In the genomic region with DNA sequence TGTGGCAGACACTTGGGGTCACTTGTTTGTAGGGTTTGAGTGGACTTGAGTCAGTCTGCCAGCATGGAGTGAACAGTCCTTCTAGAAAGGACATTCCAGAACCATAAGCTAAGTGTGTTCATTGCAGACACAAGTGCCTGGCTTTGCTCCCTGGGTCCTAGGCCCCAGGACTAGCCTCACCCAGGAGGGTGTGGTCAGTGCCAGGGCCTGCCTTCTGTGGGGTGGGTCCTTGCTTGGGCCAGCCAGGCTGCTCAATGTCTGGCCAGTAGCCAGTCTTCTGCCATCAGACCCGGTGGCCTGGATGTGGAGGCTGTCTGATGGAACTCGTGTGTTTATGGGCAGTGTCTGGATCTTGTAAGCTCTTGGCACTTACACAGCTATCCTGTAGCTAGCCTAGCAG, we compare ENCODE assay signal across 10 mouse cellular contexts. TPM values are rescaled to one million over a fixed set of nuclear protein-coding genes. Genes with fewer than 3 reads are reported as not detected.
A peak's percentile ranks its signal among the peaks of the same experiment; 100 is the strongest.
DNase-seq lines count a peak whose midpoint lies in the region; ATAC-seq and TF ChIP-seq lines count a peak whose summit lies in the region.
"Had no signal": no experiment of that assay in that cellular context is flagged by ENCODE, and none has a peak within 500 bp of the region (broad histone marks: within the 10 kb centered on the region; RNA-seq: fewer than 3 reads in every experiment).

No protein-coding gene starts in this region.

- H3K4me2 ChIP-seq in hindbrain, embryonic 13.5 days = no peak overlapping the region
- no peak overlapping the region for H3K4me2 ChIP-seq in hindbrain, embryonic 11.5 days (replicated peaks; ENCODE audit: low read depth, low read length)
- no peak overlapping the region for H3K4me2 ChIP-seq in heart, embryonic 16.5 days (ENCODE audit: low read depth, low read length)
- no peak overlapping the region for H3K4me2 ChIP-seq in lung, embryonic 14.5 days
- no peak overlapping the region for H3K4me2 ChIP-seq in midbrain, embryonic 16.5 days (ENCODE audit: low read length)
- H3K4me2 ChIP-seq: midbrain, embryonic 12.5 days had no signal

- peak; percentile 21; the same call in 1 of the 2 replicates for ATAC-seq in hindbrain, embryonic 13.5 days (ENCODE audit: low FRiP score)
- no peak for ATAC-seq in hindbrain, embryonic 11.5 days (ENCODE audit: low FRiP score)
- peak; percentile 94 for ATAC-seq in heart, embryonic 16.5 days (replicated peaks; ENCODE audit: extremely low read depth, insufficient read depth, low FRiP score)
- peak; percentile 72 for ATAC-seq in lung, embryonic 14.5 days (ENCODE audit: insufficient read depth)
- ATAC-seq in midbrain, embryonic 16.5 days = no peak

- 71% methylated on average over 2 of the region's 2 CpGs for WGBS in hindbrain, embryonic 13.5 days
- WGBS in hindbrain, embryonic 11.5 days = 96% methylated on average over 2 of the region's 2 CpGs
- 23% methylated on average over 2 of the region's 2 CpGs for WGBS in heart, embryonic 16.5 days
- WGBS in lung, embryonic 14.5 days = 34% methylated on average over 2 of the region's 2 CpGs
- WGBS in midbrain, embryonic 16.5 days = 77% methylated on average over 2 of the region's 2 CpGs

- DNase-seq in hindbrain, embryonic 11.5 days (ENCODE audit: low spot score) = no peak
- peak; percentile 90 for DNase-seq in adipocyte (ENCODE audit: low spot score)
- peak; percentile 64 for DNase-seq in lung, embryonic 14.5 days
- DNase-seq in c-Kit-positive CD71-positive TER-119-positive erythroid progenitor cells, embryonic 14.5 days (ENCODE audit: low spot score) = no peak
- DNase-seq in right cerebral cortex, adult 2 months (ENCODE audit: low spot score in 2 of 2) = no peak
- DNase-seq: cerebellum, adult 11-12 months had no signal

- no peak overlapping the region for H3K4me3 ChIP-seq in hindbrain, embryonic 13.5 days
- H3K4me3 ChIP-seq in hindbrain, embryonic 11.5 days (ENCODE audit: low read depth, low read length) = no peak overlapping the region
- no peak overlapping the region for H3K4me3 ChIP-seq in heart, embryonic 16.5 days (ENCODE audit: low read length)
- H3K4me3 ChIP-seq in lung, embryonic 14.5 days (ENCODE audit: low read depth, low read length) = no peak overlapping the region
- no peak overlapping the region for H3K4me3 ChIP-seq in midbrain, embryonic 16.5 days (ENCODE audit: low read depth, low read length)
- H3K4me3 ChIP-seq: midbrain, embryonic 12.5 days had no signal

- H3K36me3 ChIP-seq in hindbrain, embryonic 13.5 days = peaks cover 100% of the 10 kb centered on the region
- peaks cover 47% of the 10 kb centered on the region for H3K36me3 ChIP-seq in hindbrain, embryonic 11.5 days (ENCODE audit: control insufficient read depth, insufficient read depth, low read length)
- H3K36me3 ChIP-seq in heart, embryonic 16.5 days (ENCODE audit: control insufficient read depth, insufficient read depth) = peaks cover 75% of the 10 kb centered on the region
- H3K36me3 ChIP-seq in lung, embryonic 14.5 days (ENCODE audit: insufficient read depth) = peaks cover 100% of the 10 kb centered on the region
- H3K36me3 ChIP-seq in midbrain, embryonic 16.5 days (ENCODE audit: control insufficient read depth, insufficient read depth, low read length) = peaks cover 77% of the 10 kb centered on the region

- no peaks in the 10 kb centered on the region for H3K9me3 ChIP-seq in hindbrain, embryonic 13.5 days
- H3K9me3 ChIP-seq in hindbrain, embryonic 11.5 days (ENCODE audit: control insufficient read depth, low read length) = no peaks in the 10 kb centered on the region
- H3K9me3 ChIP-seq in heart, embryonic 16.5 days (replicated peaks; ENCODE audit: control insufficient read depth, low read length) = no peaks in the 10 kb centered on the region
- H3K9me3 ChIP-seq in lung, embryonic 14.5 days (ENCODE audit: low read depth, low read length) = no peaks in the 10 kb centered on the region
- H3K9me3 ChIP-seq in midbrain, embryonic 16.5 days (replicated peaks; ENCODE audit: control insufficient read depth, low read length, poor library complexity, severe bottlenecking) = no peaks in the 10 kb centered on the region
- H3K9me3 ChIP-seq: midbrain, embryonic 12.5 days had no signal

- H3K9ac ChIP-seq in hindbrain, embryonic 13.5 days = no peak overlapping the region
- no peak overlapping the region for H3K9ac ChIP-seq in hindbrain, embryonic 11.5 days (ENCODE audit: low read depth, low read length)
- H3K9ac ChIP-seq in heart, embryonic 16.5 days (ENCODE audit: low read length) = no peak overlapping the region
- no peak overlapping the region for H3K9ac ChIP-seq in lung, embryonic 14.5 days
- H3K9ac ChIP-seq in midbrain, embryonic 16.5 days (ENCODE audit: low read depth, low read length) = no peak overlapping the region
- H3K9ac ChIP-seq: midbrain, embryonic 12.5 days had no signal

- no peak overlapping the region for H3K27ac ChIP-seq in hindbrain, embryonic 13.5 days
- H3K27ac ChIP-seq in hindbrain, embryonic 11.5 days (ENCODE audit: low read depth, low read length) = no peak overlapping the region
- peak overlapping the region; percentile 98 for H3K27ac ChIP-seq in heart, embryonic 16.5 days (ENCODE audit: low read length)
- H3K27ac ChIP-seq in lung, embryonic 14.5 days (ENCODE audit: low read depth) = peak overlapping the region; percentile 24; the same call in 1 of the 2 replicates
- no peak overlapping the region for H3K27ac ChIP-seq in midbrain, embryonic 16.5 days (ENCODE audit: low read length)
- H3K27ac ChIP-seq: midbrain, embryonic 12.5 days had no signal

- no peaks in the 10 kb centered on the region for H3K4me1 ChIP-seq in hindbrain, embryonic 13.5 days (replicated peaks)
- H3K4me1 ChIP-seq in hindbrain, embryonic 11.5 days (replicated peaks; ENCODE audit: control insufficient read depth, insufficient read depth, low read length) = no peaks in the 10 kb centered on the region
- H3K4me1 ChIP-seq in heart, embryonic 16.5 days (ENCODE audit: control insufficient read depth, insufficient read depth, low read length) = peaks cover 51% of the 10 kb centered on the region
- no peaks in the 10 kb centered on the region for H3K4me1 ChIP-seq in lung, embryonic 14.5 days (ENCODE audit: insufficient read depth)
- H3K4me1 ChIP-seq in midbrain, embryonic 16.5 days (ENCODE audit: control insufficient read depth, insufficient read depth, low read length) = no peaks in the 10 kb centered on the region
- H3K4me1 ChIP-seq: midbrain, embryonic 12.5 days had no signal

- no peaks in the 10 kb centered on the region for H3K27me3 ChIP-seq in hindbrain, embryonic 13.5 days
- no peaks in the 10 kb centered on the region for H3K27me3 ChIP-seq in hindbrain, embryonic 11.5 days (ENCODE audit: control insufficient read depth, insufficient read depth, low read length)
- no peaks in the 10 kb centered on the region for H3K27me3 ChIP-seq in heart, embryonic 16.5 days (ENCODE audit: control insufficient read depth, insufficient read depth, low read length)
- H3K27me3 ChIP-seq in lung, embryonic 14.5 days (ENCODE audit: insufficient read depth, low read length) = no peaks in the 10 kb centered on the region
- H3K27me3 ChIP-seq in midbrain, embryonic 16.5 days (ENCODE audit: control insufficient read depth, insufficient read depth, low read depth, low read length) = no peaks in the 10 kb centered on the region
- H3K27me3 ChIP-seq: midbrain, embryonic 12.5 days had no signal

- TF ChIP-seq CTCF in lung, embryonic 14.5 days (IDR thresholded peaks at IDR 0.05; ENCODE audit: low read depth) = no peak

RNA-seq across cellular contexts. Expression of gene Crip2, which starts 7.5 kb away (rescaled TPM):
- polyA plus RNA-seq in hindbrain, embryonic 13.5 days (2015; fragmentation: Nextera tagmentation; extraction: Ambion mirVana) = 324 and 347 TPM in 2 replicates
- 208 TPM in 2 replicates for polyA plus RNA-seq in hindbrain, embryonic 11.5 days (2014; fragmentation: Nextera tagmentation; extraction: Ambion mirVana)
- polyA plus RNA-seq in heart, embryonic 16.5 days (2015; fragmentation: Nextera tagmentation; extraction: Ambion mirVana) = 1,743 and 2,017 TPM in 2 replicates
- polyA plus RNA-seq in lung, embryonic 14.5 days (2014; fragmentation: Nextera tagmentation; extraction: Ambion mirVana) = 266 and 273 TPM in 2 replicates
- 369 and 395 TPM in 2 replicates for polyA plus RNA-seq in midbrain, embryonic 16.5 days (2015; fragmentation: Nextera tagmentation; extraction: Ambion mirVana)

RNA-seq across cellular contexts. Expression of gene Crip1, which starts 13.5 kb away (rescaled TPM):
- polyA plus RNA-seq in hindbrain, embryonic 13.5 days (2015; fragmentation: Nextera tagmentation; extraction: Ambion mirVana) = 47.1 and 48.0 TPM in 2 replicates
- polyA plus RNA-seq in hindbrain, embryonic 11.5 days (2014; fragmentation: Nextera tagmentation; extraction: Ambion mirVana) = 76.0 and 84.7 TPM in 2 replicates
- 719 and 763 TPM in 2 replicates for polyA plus RNA-seq in heart, embryonic 16.5 days (2015; fragmentation: Nextera tagmentation; extraction: Ambion mirVana)
- 237 and 267 TPM in 2 replicates for polyA plus RNA-seq in lung, embryonic 14.5 days (2014; fragmentation: Nextera tagmentation; extraction: Ambion mirVana)
- polyA plus RNA-seq in midbrain, embryonic 16.5 days (2015; fragmentation: Nextera tagmentation; extraction: Ambion mirVana) = 16.8 and 23.3 TPM in 2 replicates

RNA-seq across cellular contexts. Expression of gene Tedc1, which starts 23.7 kb away (rescaled TPM):
- 19.9 and 20.7 TPM in 2 replicates for polyA plus RNA-seq in hindbrain, embryonic 13.5 days (2015; fragmentation: Nextera tagmentation; extraction: Ambion mirVana)
- 28.8 and 31.4 TPM in 2 replicates for polyA plus RNA-seq in hindbrain, embryonic 11.5 days (2014; fragmentation: Nextera tagmentation; extraction: Ambion mirVana)
- polyA plus RNA-seq in heart, embryonic 16.5 days (2015; fragmentation: Nextera tagmentation; extraction: Ambion mirVana) = 25.0 and 28.1 TPM in 2 replicates
- 35.1 and 35.4 TPM in 2 replicates for polyA plus RNA-seq in lung, embryonic 14.5 days (2014; fragmentation: Nextera tagmentation; extraction: Ambion mirVana)
- polyA plus RNA-seq in midbrain, embryonic 16.5 days (2015; fragmentation: Nextera tagmentation; extraction: Ambion mirVana) = 11.0 and 11.4 TPM in 2 replicates

RNA-seq across cellular contexts. Expression of gene Mta1, which starts 34.5 kb away (rescaled TPM):
- polyA plus RNA-seq in hindbrain, embryonic 13.5 days (2015; fragmentation: Nextera tagmentation; extraction: Ambion mirVana) = 13.7 and 16.6 TPM in 2 replicates
- 17.2 and 19.4 TPM in 2 replicates for polyA plus RNA-seq in hindbrain, embryonic 11.5 days (2014; fragmentation: Nextera tagmentation; extraction: Ambion mirVana)
- polyA plus RNA-seq in heart, embryonic 16.5 days (2015; fragmentation: Nextera tagmentation; extraction: Ambion mirVana) = 10.8 and 12.1 TPM in 2 replicates
- 22.8 and 24.1 TPM in 2 replicates for polyA plus RNA-seq in lung, embryonic 14.5 days (2014; fragmentation: Nextera tagmentation; extraction: Ambion mirVana)
- 14.4 and 15.9 TPM in 2 replicates for polyA plus RNA-seq in midbrain, embryonic 16.5 days (2015; fragmentation: Nextera tagmentation; extraction: Ambion mirVana)

RNA-seq across cellular contexts. Expression of gene Tmem121, which starts 53.2 kb away (rescaled TPM):
- 32.4 and 34.9 TPM in 2 replicates for polyA plus RNA-seq in hindbrain, embryonic 13.5 days (2015; fragmentation: Nextera tagmentation; extraction: Ambion mirVana)
- 8.9 and 10.8 TPM in 2 replicates for polyA plus RNA-seq in hindbrain, embryonic 11.5 days (2014; fragmentation: Nextera tagmentation; extraction: Ambion mirVana)
- polyA plus RNA-seq in heart, embryonic 16.5 days (2015; fragmentation: Nextera tagmentation; extraction: Ambion mirVana) = 5.5 and 7.8 TPM in 2 replicates
- 4.3 and 6.1 TPM in 2 replicates for polyA plus RNA-seq in lung, embryonic 14.5 days (2014; fragmentation: Nextera tagmentation; extraction: Ambion mirVana)
- 47.2 and 50.3 TPM in 2 replicates for polyA plus RNA-seq in midbrain, embryonic 16.5 days (2015; fragmentation: Nextera tagmentation; extraction: Ambion mirVana)

Comparison
In these comparisons a context has a peak if more than half of its experiments do, and no peak if none do; other contexts are left out.
1. ATAC-seq: peak in hindbrain, embryonic 13.5 days (single experiment), heart, embryonic 16.5 days (single experiment) and lung, embryonic 14.5 days (single experiment); none in hindbrain, embryonic 11.5 days (single experiment) and midbrain, embryonic 16.5 days (single experiment).
2. H3K27ac ChIP-seq: peak in heart, embryonic 16.5 days (single experiment) and lung, embryonic 14.5 days (single experiment); none in hindbrain, embryonic 13.5 days (single experiment), hindbrain, embryonic 11.5 days (single experiment) and midbrain, embryonic 16.5 days (single experiment).
3. DNase-seq: peak in adipocyte (single experiment) and lung, embryonic 14.5 days (single experiment); none in hindbrain, embryonic 11.5 days (single experiment), c-Kit-positive CD71-positive TER-119-positive erythroid progenitor cells, embryonic 14.5 days (single experiment) and right cerebral cortex, adult 2 months (0 of 2).